Mouse (Mus musculus): ENCODE data around the gene Rnf207. TPM values are rescaled to one million over a fixed set of nuclear protein-coding genes. Genes with fewer than 3 reads are reported as not detected.

The Rnf207 gene
- polyA plus RNA-seq, 1 experiment, result not detected

DNA sequence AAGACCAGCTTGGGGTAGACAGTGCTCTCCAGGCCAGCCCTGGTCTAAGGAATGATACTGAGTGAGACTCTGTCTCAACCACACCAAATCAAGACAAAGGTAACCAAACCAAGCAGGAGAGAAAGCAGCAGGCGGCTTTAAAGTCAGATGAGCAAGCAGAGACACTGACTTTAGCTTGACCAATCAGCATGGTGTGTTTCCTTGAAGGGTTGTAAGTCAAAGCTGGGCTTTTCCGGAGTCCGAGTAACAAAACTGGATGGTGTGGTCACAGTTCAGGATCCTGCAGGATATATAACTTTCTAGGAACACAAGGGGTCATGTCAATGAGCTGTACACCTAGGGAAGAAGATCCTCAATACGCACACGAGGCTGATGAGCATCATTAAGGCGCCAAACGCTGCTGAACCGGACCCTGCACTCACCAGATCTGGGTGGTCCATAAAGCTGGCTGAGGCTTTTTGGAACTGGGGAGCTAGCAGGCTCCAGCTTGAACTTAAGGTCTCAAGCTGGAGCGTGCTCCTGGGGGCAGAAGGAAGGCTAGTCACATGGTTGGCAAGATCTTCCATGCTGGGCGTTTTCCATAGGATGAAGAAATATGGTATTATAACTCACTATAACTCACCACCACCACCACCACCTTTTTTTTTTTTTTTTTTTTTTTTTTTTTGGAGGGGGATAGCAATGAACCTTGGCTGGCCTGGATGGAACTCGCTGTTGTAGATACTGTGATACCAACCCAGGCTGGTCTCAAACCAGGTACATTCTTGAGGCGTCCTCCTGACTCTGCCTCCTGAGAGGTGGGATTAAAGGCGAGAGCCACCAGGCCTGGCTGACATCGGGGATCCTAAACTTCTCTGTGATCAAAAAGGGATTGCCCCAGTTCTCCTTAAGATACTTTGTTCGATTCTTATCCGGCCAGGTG is 6.1 kb upstream of the Rnf207 start:
- TF ChIP-seq POLR2A (IDR thresholded peaks at IDR 0.05; ENCODE audit: borderline replicate concordance, control insufficient read depth, low read depth, low read length) (no peak), CTCF (IDR thresholded peaks at IDR 0.05; ENCODE audit: control insufficient read depth, insufficient read depth, low read length) (no peak)
- Histone ChIP-seq H3K4me3 (replicated peaks; ENCODE audit: control insufficient read depth, low read depth, low read length) (peak overlapping the region; percentile 92), H3K27ac (ENCODE audit: control insufficient read depth, insufficient read depth, low read depth, low read length, poor library complexity) (no peak overlapping the region), H3K4me1 (ENCODE audit: control insufficient read depth, insufficient read depth, low read length) (peaks cover 1% of the 10 kb centered on the region; the same call in 1 of the 2 replicates)
- WGBS, result 48% methylated on average over 16 of the region's 16 CpGs

DNA sequence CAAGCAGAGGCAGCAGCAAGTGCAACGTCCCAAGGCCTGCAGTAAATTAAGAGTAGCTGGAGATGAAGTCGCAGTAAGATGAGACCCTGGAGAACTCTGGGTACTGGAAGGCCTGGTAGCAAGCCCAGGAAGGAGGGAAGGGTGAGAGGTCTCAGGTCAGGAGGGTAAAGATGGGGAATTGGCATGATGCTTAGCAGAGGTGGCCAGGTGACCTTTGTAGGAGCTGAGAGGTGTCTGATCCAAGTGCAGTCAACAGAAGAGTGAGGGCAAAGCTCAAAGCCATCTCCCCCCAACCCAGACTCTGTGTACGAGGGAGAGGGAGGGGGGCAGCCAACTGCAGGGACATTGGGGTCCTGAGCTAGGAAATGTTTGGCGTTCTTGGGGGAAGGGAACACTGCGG is 2.7 kb upstream of the Rnf207 start:
- 74% methylated on average over 5 of the region's 5 CpGs for WGBS
- H3K27ac ChIP-seq (ENCODE audit: control insufficient read depth, insufficient read depth, low read depth, low read length, poor library complexity), result no peak overlapping the region
- TF ChIP-seq CTCF (IDR thresholded peaks at IDR 0.05; ENCODE audit: control insufficient read depth, insufficient read depth, low read length) (no peak), POLR2A (IDR thresholded peaks at IDR 0.05; ENCODE audit: borderline replicate concordance, control insufficient read depth, low read depth, low read length) (no peak)

DNA sequence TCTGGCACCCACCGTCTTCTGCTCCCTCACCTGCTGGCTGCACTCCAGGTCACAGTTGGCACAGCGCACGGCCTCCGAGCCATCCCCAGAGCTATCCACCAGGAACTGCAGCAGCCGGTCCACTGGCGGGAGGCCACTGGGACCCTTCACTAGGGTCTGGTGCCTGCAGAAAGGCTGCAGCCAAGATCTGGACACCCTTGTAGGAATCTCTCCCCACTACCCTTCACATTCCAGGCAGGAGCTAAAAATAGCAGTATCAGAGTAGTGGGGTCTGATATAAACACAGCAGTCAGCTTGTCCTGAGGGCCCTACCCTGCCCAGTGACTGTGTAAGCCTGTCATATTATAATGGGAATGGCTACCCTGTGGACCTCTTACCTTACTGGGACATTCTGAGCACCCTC is 1.2 kb downstream of the Rnf207 start:
- no peak overlapping the region for H3K27ac ChIP-seq (ENCODE audit: control insufficient read depth, insufficient read depth, low read depth, low read length, poor library complexity)
- TF ChIP-seq POLR2A (IDR thresholded peaks at IDR 0.05; ENCODE audit: borderline replicate concordance, control insufficient read depth, low read depth, low read length) (no peak), CTCF (IDR thresholded peaks at IDR 0.05; ENCODE audit: control insufficient read depth, insufficient read depth, low read length) (no peak)
- 86% methylated on average over 6 of the region's 6 CpGs for WGBS
- no peaks in the 10 kb centered on the region for H3K4me1 ChIP-seq (ENCODE audit: control insufficient read depth, insufficient read depth, low read length)
- no peak overlapping the region for H3K4me3 ChIP-seq (replicated peaks; ENCODE audit: control insufficient read depth, low read depth, low read length)

More for the DNA sequence above, 2.7 kb upstream of the Rnf207 start:
- Histone ChIP-seq H3K4me3 (replicated peaks; ENCODE audit: control insufficient read depth, low read depth, low read length) (no peak overlapping the region), H3K4me1 (ENCODE audit: control insufficient read depth, insufficient read depth, low read length) (no peaks in the 10 kb centered on the region)

DNA sequence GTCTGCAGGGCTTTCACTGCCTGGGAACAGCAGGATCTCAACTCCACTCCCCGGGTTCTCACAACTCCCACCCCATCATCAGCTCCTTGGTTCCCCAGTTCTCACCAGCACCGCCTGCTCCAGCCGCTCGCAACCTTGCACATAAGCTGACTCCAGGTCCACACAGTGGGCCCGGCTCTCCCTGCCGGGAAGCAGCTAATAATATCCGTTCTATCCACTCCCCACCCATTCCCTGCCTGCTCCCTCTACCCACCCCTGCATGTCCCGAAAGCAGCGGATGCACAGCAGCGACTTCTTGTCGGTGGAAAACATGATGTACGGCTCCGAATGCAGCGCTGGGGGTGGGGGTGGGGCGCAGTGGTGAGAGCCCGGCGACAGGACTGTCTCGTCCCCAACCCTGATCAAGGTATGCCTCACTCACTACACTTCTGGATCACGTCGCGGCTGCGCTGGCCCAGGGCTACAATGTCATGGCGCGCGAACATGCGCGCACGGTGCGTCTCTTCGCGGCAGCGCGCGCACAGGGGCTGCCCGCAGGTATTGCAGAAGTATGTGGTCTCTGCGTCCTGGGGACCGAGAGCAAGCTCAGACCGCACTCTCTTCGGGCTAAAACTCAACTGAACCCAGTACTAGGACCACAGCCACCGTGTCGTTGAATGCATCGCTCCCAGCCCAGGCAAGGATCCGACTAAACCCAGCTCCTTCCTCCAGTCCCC is 3.1 kb downstream of the Rnf207 start:
- no peak overlapping the region for H3K4me3 ChIP-seq (replicated peaks; ENCODE audit: control insufficient read depth, low read depth, low read length)
- TF ChIP-seq POLR2A (IDR thresholded peaks at IDR 0.05; ENCODE audit: borderline replicate concordance, control insufficient read depth, low read depth, low read length) (no peak), CTCF (IDR thresholded peaks at IDR 0.05; ENCODE audit: control insufficient read depth, insufficient read depth, low read length) (no peak)
- H3K27ac ChIP-seq (ENCODE audit: control insufficient read depth, insufficient read depth, low read depth, low read length, poor library complexity), result no peak overlapping the region; the same call in 1 of the 2 replicates
- WGBS, result 3% methylated on average over 43 of the region's 43 CpGs
- H3K4me1 ChIP-seq (ENCODE audit: control insufficient read depth, insufficient read depth, low read length), result no peaks in the 10 kb centered on the region

DNA sequence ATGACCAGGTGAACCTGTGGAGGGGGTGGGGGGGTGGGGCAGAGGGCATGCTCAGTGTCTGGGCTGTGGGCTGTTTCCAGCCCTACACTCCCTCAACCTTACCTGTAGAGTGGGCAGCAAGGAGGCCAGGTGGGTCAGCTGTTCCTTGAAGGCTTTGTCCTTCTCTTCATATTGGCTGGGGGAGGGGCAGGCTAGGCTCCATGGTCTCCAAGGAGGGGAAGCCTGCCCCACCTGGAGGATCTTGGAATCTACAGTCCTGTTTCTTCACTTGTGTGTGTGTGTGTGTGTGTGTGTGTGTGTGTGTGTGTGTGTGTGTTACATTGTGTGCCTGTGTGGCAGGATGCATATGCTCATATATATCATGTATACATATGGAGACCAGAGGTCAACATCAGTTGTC is 4.9 kb downstream of the Rnf207 start:
- Histone ChIP-seq H3K4me3 (replicated peaks; ENCODE audit: control insufficient read depth, low read depth, low read length) (no peak overlapping the region), H3K27ac (ENCODE audit: control insufficient read depth, insufficient read depth, low read depth, low read length, poor library complexity) (no peak overlapping the region), H3K4me1 (ENCODE audit: control insufficient read depth, insufficient read depth, low read length) (no peaks in the 10 kb centered on the region)
- TF ChIP-seq POLR2A (IDR thresholded peaks at IDR 0.05; ENCODE audit: borderline replicate concordance, control insufficient read depth, low read depth, low read length), result no peak

DNA sequence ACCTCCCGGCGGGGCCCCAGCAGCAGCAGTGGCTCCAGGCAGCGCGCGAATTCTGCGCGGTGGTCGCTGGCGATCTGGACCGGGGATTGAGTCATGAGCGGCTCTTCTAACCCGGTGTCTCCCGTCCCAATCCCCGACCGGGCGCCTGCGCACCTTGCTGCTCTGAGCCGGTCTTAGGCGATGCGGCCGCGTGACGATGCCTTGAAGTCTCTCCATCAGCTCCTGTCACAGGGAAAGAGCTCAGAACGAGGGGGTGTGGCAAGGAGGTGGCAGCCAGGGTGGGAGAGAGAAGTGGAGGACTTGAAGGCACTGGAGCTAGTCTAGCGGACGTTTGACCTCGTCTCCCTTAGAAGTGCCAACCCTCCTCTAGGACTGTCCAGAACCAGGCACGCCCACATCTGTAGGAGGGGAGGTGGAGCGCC is 5.6 kb downstream of the Rnf207 start:
- no peak overlapping the region for H3K4me3 ChIP-seq (replicated peaks; ENCODE audit: control insufficient read depth, low read depth, low read length)
- TF ChIP-seq CTCF (IDR thresholded peaks at IDR 0.05; ENCODE audit: control insufficient read depth, insufficient read depth, low read length), result no peak
- no peak for TF ChIP-seq POLR2A (IDR thresholded peaks at IDR 0.05; ENCODE audit: borderline replicate concordance, control insufficient read depth, low read depth, low read length)
- H3K4me1 ChIP-seq (ENCODE audit: control insufficient read depth, insufficient read depth, low read length), result no peaks in the 10 kb centered on the region
- under 1% methylated on average over 29 of the region's 29 CpGs for WGBS
- H3K27ac ChIP-seq (ENCODE audit: control insufficient read depth, insufficient read depth, low read depth, low read length, poor library complexity), result no peak overlapping the region

DNA sequence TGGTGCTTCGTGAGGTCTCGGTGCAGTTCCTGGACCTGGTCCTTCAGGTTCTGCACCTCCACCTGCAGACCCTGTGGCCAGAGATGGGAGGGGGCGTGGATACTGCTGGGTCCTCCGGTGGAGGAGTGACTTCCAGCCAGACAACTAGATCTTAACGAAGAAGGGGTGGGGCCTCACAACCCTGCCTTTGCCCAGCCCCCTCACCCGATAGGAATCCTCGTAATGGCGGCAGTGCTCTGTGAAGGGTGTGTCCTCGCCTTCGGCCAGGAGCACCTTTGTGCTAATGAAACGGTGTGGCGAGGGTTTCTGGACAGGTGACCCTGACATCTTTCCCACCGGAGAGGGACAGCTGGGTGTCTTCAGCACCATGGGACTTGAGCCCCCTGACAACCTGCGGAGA is 6.6 kb downstream of the Rnf207 start:
- TF ChIP-seq CTCF (IDR thresholded peaks at IDR 0.05; ENCODE audit: control insufficient read depth, insufficient read depth, low read length), result no peak
- TF ChIP-seq POLR2A (IDR thresholded peaks at IDR 0.05; ENCODE audit: borderline replicate concordance, control insufficient read depth, low read depth, low read length), result no peak
- Histone ChIP-seq H3K4me1 (ENCODE audit: control insufficient read depth, insufficient read depth, low read length) (no peaks in the 10 kb centered on the region), H3K27ac (ENCODE audit: control insufficient read depth, insufficient read depth, low read depth, low read length, poor library complexity) (no peak overlapping the region), H3K4me3 (replicated peaks; ENCODE audit: control insufficient read depth, low read depth, low read length) (no peak overlapping the region)
- WGBS, result 15% methylated on average over 14 of the region's 14 CpGs

DNA sequence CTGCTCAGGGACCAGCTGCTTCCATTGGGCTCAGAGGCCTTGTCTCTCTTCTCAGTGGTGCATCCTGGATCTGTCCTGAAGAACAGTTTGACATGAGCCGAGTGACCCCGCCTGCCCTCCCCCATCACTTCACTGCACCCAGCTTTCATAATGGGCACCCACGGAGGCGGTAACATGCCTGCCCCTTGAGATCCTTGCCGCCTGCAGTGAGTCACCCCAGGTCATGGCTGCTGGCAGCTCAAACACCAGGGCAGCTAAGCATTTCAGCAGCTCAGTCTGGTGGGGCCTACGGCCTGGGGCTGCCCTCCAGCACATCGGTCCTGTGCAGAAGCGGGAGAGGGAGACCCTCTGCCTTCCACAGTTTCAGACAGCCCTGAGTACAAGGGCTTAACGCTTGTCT is 11.3 kb downstream of the Rnf207 start:
- TF ChIP-seq POLR2A (IDR thresholded peaks at IDR 0.05; ENCODE audit: borderline replicate concordance, control insufficient read depth, low read depth, low read length), result no peak
- TF ChIP-seq CTCF (IDR thresholded peaks at IDR 0.05; ENCODE audit: control insufficient read depth, insufficient read depth, low read length), result no peak
- 87% methylated on average over 9 of the region's 9 CpGs for WGBS
- Histone ChIP-seq H3K4me3 (replicated peaks; ENCODE audit: control insufficient read depth, low read depth, low read length) (no peak overlapping the region), H3K27ac (ENCODE audit: control insufficient read depth, insufficient read depth, low read depth, low read length, poor library complexity) (no peak overlapping the region), H3K4me1 (ENCODE audit: control insufficient read depth, insufficient read depth, low read length) (no peaks in the 10 kb centered on the region; the same call in 1 of the 2 replicates)

Data from bone marrow, adult 2 months (tissue).